Mouse (Mus musculus): Measurements from ENCODE around the gene Tmem258.

The Tmem258 gene

GRCm38 (mm10) chr19:10223561-10223960 lies 19.7 kb downstream of the Tmem258 start:
- DNase-seq (ENCODE audit: low spot score), result no peak

DNA sequence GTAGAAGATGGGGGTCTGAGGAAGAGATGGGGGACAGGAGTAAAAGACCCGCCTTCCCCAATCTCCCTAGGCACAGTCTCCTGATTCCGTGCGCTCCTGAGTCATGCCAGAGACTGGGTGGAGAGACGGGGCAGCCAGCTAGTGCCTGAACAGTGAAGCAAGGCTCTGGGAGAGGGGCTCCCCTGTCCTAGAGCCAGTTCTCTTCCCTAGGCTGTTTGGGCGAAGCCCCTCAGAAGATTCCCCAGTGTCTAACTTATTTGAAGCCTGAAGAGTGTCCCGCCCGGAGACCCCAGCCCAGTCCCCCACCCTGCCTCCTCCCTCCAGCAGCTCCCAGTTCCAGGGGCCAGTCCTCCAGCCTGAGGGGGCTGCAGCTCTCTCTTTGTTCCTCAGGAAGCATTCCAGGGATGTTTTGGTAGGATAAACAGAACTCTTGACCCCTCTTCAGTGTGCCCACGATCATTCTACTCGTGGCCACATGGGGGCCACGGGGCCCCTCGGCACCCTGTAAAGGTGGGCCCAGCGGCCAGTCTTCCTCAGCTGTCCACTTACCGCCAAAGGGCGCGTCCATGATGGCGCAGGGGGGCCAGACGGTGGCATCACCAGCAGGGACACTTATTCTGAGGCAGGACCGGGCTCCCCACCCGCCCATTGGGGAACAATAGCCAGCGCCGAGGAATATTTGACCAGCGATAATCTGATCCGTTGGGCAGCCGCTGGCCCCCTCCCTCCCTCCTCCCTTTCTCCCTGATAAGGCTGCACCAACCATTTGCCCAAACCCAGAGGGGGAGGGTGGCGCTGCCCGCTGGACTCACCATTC lies 21.0 kb downstream of the Tmem258 start:
- DNase-seq (ENCODE audit: low spot score), result no peak

GRCm38 (mm10) chr19:10225767-10226166 lies 22.0 kb downstream of the Tmem258 start:
- DNase-seq (ENCODE audit: low spot score), result no peak

- DNase-seq (ENCODE audit: low spot score), result no peak
Measured at GRCm38 (mm10) chr19:10231016-10231415, 27.2 kb downstream of the Tmem258 start.

DNA sequence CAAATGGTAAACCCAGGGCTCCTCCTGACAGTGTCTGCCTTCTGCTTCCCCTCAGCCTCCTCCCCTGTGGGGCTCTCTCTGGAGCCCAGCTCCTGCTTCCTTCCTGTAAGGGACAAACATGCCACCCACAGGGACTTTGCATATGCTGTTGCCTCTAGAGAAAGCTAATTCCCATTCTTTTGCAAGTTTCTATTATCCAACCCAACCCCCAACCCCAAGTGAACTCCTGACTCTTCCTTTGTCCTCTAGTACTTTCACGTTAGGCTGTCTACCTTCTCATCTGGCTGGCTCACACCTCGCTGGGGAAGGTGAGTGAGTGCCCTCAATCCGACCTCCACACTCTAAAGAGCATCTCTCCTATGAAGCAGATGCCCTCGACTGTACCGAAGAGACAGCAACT lies 28.1 kb downstream of the Tmem258 start:
- DNase-seq (ENCODE audit: low spot score), result no peak

DNA sequence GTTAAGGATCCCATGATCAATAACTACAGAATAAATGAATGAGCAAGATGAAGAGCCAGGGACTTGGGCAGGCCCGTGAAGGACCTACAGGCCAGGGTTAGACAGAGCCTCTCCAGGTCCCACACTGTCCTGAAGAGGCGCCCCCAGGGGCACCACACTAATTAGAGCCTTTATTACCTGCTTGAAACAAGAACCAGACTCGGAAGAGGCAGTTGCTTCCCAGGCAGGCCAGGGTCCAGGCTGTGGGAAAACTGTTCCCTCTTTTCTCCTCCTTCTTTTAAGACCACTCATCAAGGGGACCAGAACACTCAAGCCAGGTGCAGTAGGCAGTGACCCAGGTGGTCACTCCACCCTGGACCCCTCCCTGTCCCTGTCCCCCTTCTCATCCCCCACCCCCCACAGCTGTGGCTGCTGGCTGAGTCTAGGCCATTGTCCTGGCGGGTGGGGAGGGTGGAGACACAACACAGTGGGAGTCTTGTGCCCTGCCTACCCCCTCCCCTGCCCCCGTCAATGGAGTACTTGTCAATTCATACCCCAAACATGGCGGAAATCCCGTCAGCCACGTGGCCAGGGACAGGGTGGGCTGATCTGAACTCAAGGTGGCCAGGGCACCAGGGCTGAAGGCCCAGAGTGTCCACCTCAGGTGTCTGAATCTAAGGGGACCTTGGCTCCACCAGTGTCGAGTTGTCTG lies 28.7 kb downstream of the Tmem258 start:
- no peak for DNase-seq (ENCODE audit: low spot score)

- DNase-seq (ENCODE audit: low spot score), result no peak
Measured at GRCm38 (mm10) chr19:10235784-10236565, 32.2 kb downstream of the Tmem258 start.

DNA sequence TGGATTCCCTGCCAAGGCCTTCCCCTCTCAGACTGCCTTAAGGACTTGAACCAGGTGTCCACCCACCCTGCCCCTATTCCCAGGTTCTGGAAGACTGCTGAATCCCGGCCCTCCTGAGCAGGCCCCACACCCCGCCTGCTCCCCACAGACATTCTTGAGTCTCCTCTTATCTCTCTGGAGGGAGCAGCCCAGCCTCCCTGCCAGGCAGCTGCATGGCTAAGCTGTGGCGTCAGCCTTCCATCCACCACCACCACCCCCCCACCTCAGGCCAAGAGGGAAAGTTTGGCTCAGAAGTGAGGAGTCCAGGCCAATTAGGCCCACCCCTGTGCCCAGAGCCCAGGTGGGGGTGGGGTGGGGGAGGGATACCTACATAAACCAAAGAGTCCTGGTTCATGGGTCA lies 34.7 kb downstream of the Tmem258 start:
- DNase-seq (ENCODE audit: low spot score), result no peak

DNA sequence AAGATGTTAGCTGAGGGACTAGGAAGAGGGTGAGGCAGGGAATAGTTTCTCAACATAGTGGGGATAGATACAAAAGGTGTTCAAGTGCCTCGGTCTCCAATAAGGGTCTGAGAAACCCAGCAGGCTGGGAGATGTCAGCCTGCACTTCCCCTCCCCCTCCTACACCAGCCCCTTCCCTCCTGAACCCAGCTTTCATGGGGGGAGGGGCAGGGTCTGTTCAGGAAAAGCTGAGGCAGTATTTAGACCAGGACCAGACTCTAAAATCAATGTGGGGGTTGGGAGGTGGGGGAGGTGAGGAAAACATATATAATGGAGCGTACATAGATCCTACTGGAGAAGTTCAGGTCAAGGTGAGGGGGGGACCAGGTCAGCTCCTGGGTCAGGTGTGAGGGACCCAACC lies 35.6 kb downstream of the Tmem258 start:
- DNase-seq (ENCODE audit: low spot score), result no peak

DNA sequence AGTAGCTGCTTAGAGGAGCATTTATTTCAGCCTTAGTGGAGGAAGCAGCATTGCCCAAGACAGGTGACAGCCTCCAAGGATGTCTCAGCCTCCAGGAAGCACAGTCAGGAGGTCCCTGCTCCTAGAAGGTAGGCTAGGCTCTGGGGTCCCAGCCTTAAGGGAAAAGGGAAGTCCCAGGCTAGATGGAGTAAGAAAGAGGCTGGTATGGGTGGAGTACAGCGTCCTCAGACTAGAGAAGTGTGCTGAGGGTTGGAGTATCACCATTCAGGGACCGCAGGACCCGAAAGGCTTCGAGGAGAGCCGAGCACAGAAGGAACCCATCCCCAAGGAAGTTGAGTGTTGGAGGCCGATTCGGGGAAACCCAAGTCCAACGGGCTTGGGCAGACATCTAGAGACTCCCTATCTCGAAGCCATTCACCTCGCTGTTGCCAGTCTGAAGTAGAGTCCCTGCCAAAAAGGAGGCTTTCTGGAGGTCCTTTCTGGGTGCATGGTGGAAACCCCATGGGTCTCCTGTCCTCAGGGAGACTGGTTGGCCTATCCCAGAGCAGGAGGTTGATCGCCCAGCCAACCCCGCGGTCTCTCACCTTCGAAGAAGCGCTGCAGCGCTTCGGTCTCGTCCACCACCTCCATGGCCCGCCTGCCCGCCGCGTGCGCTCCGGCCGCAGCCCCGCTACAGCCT lies 36.3 kb downstream of the Tmem258 start:
- DNase-seq (ENCODE audit: low spot score), result no peak

DNA sequence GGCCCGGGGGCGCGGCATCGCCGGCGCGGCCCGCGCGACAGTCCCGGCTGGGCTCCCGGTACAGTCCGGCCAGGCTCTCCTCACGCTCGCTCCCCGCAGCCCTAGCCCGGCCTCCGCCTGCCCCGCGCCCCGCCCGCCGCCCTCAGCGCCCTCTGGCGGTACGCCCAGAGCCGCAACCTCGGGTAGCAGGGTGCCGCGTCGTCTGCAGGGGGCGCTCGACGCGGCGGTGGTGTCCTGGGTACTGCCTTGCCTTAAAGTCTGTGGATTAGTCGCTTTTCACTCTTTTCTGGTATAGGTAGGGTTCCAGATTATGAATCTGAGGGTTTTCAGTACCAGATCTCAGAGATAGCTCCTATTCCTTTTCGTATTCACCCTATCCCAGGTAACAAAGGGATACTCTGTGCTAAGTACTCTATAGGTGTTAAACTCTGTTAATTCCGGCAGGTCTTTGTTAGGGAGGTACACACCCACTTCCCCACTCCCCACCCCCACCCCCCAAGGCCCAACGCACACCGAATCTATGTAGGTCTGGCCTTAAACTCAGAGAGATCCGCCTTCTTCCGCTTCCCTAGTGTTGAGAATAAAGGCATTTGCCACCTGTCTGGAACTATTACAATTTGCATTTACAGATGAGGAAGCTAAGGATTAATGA lies 37.0 kb downstream of the Tmem258 start, which contains the start of gene Myrf:
TSS of gene Myrf (minus strand) at position 95 of the 652 bp plus-strand sequence.
- no peak for DNase-seq (ENCODE audit: low spot score)

DNA sequence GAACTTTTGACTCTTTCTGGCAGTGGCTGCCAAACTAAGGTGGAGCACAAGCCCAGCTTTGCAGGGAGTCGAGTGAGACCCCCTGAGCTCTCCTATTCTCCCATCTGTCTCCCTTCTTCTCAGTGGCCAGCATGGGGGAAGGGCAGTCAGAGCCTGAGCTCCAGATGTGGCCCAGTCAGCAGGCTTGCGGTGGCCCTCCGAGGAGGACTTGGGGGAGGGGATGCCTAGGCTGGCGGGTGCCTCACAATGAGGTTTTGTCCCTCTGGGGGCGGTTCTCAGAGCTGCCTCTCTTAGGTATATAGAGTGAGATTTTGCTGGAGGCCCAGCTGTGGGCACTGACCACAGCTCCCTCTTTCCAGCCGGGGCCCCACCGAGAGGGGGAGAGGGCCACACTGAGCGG lies 39.1 kb downstream of the Tmem258 start:
- no peak for DNase-seq (ENCODE audit: low spot score)

- DNase-seq (ENCODE audit: low spot score), result no peak
Measured at GRCm38 (mm10) chr19:10244183-10244582, 40.4 kb downstream of the Tmem258 start.

- no peak for DNase-seq (ENCODE audit: low spot score)
Measured at GRCm38 (mm10) chr19:10247165-10247564, 43.4 kb downstream of the Tmem258 start.

- no peak for DNase-seq (ENCODE audit: low spot score)
Measured at GRCm38 (mm10) chr19:10248128-10248527, 44.3 kb downstream of the Tmem258 start.

All from layer of hippocampus, adult 9-10 months (tissue).